Mouse (Mus musculus): ENCODE measurements at regions not wholly inside any gene's neighbourhood (a gene's known extent, or its start where the extent isn't known, plus 50 kb on each side); places are given as distances from the start of the nearest gene placed in this dataset.

DNA sequence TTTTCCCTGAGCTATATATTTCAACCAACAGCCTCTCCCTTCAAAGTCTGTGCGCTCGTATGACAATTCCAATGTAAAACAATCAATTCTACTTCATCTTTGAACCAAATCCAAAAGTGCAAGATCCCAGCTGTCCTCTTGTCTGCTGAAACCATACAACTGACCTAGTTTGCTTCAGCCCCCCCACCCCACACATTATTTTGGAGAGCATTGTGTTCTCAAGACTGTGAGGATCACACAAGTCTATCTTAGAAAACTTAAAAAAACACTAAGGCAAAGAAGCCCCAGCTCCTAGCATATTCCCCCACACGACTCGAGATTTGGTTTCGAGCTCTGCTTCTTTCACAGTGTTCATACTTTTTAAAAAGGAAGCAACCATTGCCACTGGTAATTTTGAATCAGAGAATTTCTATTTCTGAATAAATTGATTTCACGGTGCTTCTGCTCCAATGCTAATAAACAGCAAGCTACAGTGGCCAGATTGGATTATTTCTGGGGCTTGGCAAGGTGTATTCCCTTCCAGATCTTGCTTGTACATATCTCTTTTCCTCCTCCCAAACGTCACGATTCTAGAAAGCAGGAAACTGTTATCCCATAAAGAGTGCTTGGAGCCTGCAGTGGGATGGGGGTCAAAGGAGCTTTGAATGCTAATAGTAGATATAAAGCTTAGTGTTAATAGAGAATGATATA, 744.7 kb downstream of the Stpg2 start:
- no peaks in the 10 kb centered on the region for H3K27me3 ChIP-seq (ENCODE audit: control insufficient read depth, insufficient read depth, insufficient read length)
- H3ac ChIP-seq (ENCODE audit: control insufficient read depth, insufficient read length) = no peak overlapping the region
- H3K4me3 ChIP-seq = no peak overlapping the region
- no peaks in the 10 kb centered on the region for H3K36me3 ChIP-seq (ENCODE audit: control insufficient read depth, insufficient read depth)
- H3K4me2 ChIP-seq (ENCODE audit: low read depth) = no peak overlapping the region
- no peaks in the 10 kb centered on the region for H3K79me2 ChIP-seq (ENCODE audit: control insufficient read depth, insufficient read depth)
- TF ChIP-seq CEBPB (IDR thresholded peaks at IDR 0.05; ENCODE audit: insufficient read depth, poor library complexity, severe bottlenecking) (no peak), MAX (IDR thresholded peaks at IDR 0.05; ENCODE audit: low read depth) (no peak), TCF12 (IDR thresholded peaks at IDR 0.05; ENCODE audit: insufficient read depth, poor library complexity, severe bottlenecking) (no peak), TCF3 (IDR thresholded peaks at IDR 0.05; ENCODE audit: insufficient read length, low read depth) (no peak), MYOG (IDR thresholded peaks at IDR 0.05; ENCODE audit: control insufficient read depth in 1 of 3, insufficient read depth in 1 of 3, insufficient read length in 2 of 3, low read depth in 2 of 3) (no peak), POLR2AphosphoS2 (IDR thresholded peaks at IDR 0.05; ENCODE audit: insufficient read length, low read depth) (no peak), POLR2A (IDR thresholded peaks at IDR 0.05; ENCODE audit: insufficient read length, low read depth) (no peak), SRF (IDR thresholded peaks at IDR 0.05; ENCODE audit: control insufficient read depth, insufficient read length, low read depth) (no peak), E2F4 (IDR thresholded peaks at IDR 0.05; ENCODE audit: insufficient read depth) (no peak), MYOD1 (IDR thresholded peaks at IDR 0.05; ENCODE audit: control insufficient read depth in 1 of 3, insufficient read length in 2 of 3, low read depth in 2 of 3) (no peak), USF1 (IDR thresholded peaks at IDR 0.05; ENCODE audit: low read depth) (no peak), REST (IDR thresholded peaks at IDR 0.05; ENCODE audit: insufficient read depth, insufficient read length) (no peak)

DNA sequence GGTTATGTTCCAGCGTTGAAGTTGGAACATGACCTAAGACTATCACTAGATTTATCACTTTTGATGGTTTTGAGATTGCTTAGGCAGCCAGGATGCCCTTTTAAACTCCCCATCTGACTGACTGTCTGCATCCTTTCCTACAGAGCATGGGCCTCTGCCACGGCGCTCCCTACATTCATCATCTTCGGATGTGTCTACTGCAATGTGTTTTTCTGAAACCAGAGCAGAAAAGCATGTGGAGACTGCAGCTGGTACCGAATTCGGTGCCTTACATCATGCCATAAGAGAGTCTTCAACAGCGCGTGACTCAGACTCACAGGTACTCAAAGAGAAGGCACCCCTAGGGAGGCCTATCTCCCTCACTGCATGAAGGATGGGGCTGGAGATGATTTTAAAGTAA, 746.0 kb downstream of the Stpg2 start:
- H3K36me3 ChIP-seq (ENCODE audit: control insufficient read depth, insufficient read depth) = no peaks in the 10 kb centered on the region
- H3K4me2 ChIP-seq (ENCODE audit: low read depth) = no peak overlapping the region
- H3K27me3 ChIP-seq (ENCODE audit: control insufficient read depth, insufficient read depth, insufficient read length) = no peaks in the 10 kb centered on the region
- no peak for TF ChIP-seq SRF (IDR thresholded peaks at IDR 0.05; ENCODE audit: control insufficient read depth, insufficient read length, low read depth)
- no peak for TF ChIP-seq CEBPB (IDR thresholded peaks at IDR 0.05; ENCODE audit: insufficient read depth, poor library complexity, severe bottlenecking)
- no peak for TF ChIP-seq REST (IDR thresholded peaks at IDR 0.05; ENCODE audit: insufficient read depth, insufficient read length)
- TF ChIP-seq TCF3 (IDR thresholded peaks at IDR 0.05; ENCODE audit: insufficient read length, low read depth) = no peak
- no peak for TF ChIP-seq MAX (IDR thresholded peaks at IDR 0.05; ENCODE audit: low read depth)
- TF ChIP-seq MYOG (IDR thresholded peaks at IDR 0.05; ENCODE audit: control insufficient read depth in 1 of 3, insufficient read depth in 1 of 3, insufficient read length in 2 of 3, low read depth in 2 of 3) = no peak
- no peak for TF ChIP-seq POLR2AphosphoS2 (IDR thresholded peaks at IDR 0.05; ENCODE audit: insufficient read length, low read depth)
- no peak for TF ChIP-seq MYOD1 (IDR thresholded peaks at IDR 0.05; ENCODE audit: control insufficient read depth in 1 of 3, insufficient read length in 2 of 3, low read depth in 2 of 3)
- TF ChIP-seq E2F4 (IDR thresholded peaks at IDR 0.05; ENCODE audit: insufficient read depth) = no peak
- no peak for TF ChIP-seq TCF12 (IDR thresholded peaks at IDR 0.05; ENCODE audit: insufficient read depth, poor library complexity, severe bottlenecking)
- no peak for TF ChIP-seq POLR2A (IDR thresholded peaks at IDR 0.05; ENCODE audit: insufficient read length, low read depth)
- TF ChIP-seq USF1 (IDR thresholded peaks at IDR 0.05; ENCODE audit: low read depth) = no peak
- H3ac ChIP-seq (ENCODE audit: control insufficient read depth, insufficient read length) = no peak overlapping the region
- no peak overlapping the region for H3K4me3 ChIP-seq
- H3K79me2 ChIP-seq (ENCODE audit: control insufficient read depth, insufficient read depth) = no peaks in the 10 kb centered on the region

DNA sequence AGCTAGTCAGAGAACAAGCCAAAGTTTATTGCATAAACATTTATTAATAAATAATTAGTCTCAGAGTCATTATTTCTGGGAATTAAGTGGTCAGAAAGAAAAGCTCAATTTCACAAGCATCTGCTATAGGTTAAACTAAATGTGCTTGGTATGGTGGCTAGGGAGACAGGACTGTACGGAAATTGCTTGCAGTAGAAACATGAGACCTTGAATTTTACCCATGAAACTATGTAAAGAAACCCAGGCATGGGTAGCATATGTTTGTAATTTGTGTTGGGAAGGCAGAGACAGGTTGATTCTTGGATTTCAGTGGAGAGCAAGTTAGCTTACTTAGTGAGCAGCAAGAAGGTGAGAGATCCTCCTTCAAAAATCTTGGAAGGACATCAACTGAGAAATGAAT, 772.7 kb downstream of the Stpg2 start:
- TF ChIP-seq POLR2AphosphoS2 (IDR thresholded peaks at IDR 0.05; ENCODE audit: insufficient read length, low read depth) = no peak
- TF ChIP-seq MYOD1 (IDR thresholded peaks at IDR 0.05; ENCODE audit: control insufficient read depth in 1 of 3, insufficient read length in 2 of 3, low read depth in 2 of 3) = no peak
- no peak for TF ChIP-seq E2F4 (IDR thresholded peaks at IDR 0.05; ENCODE audit: insufficient read depth)
- no peak for TF ChIP-seq MYOG (IDR thresholded peaks at IDR 0.05; ENCODE audit: control insufficient read depth in 1 of 3, insufficient read depth in 1 of 3, insufficient read length in 2 of 3, low read depth in 2 of 3)
- H3K4me3 ChIP-seq = no peak overlapping the region
- H3K27me3 ChIP-seq (ENCODE audit: control insufficient read depth, insufficient read depth, insufficient read length) = no peaks in the 10 kb centered on the region
- H3K36me3 ChIP-seq (ENCODE audit: control insufficient read depth, insufficient read depth) = no peaks in the 10 kb centered on the region
- no peaks in the 10 kb centered on the region for H3K79me2 ChIP-seq (ENCODE audit: control insufficient read depth, insufficient read depth)
- H3K4me2 ChIP-seq (ENCODE audit: low read depth) = no peak overlapping the region
- H3ac ChIP-seq (ENCODE audit: control insufficient read depth, insufficient read length) = no peak overlapping the region

DNA sequence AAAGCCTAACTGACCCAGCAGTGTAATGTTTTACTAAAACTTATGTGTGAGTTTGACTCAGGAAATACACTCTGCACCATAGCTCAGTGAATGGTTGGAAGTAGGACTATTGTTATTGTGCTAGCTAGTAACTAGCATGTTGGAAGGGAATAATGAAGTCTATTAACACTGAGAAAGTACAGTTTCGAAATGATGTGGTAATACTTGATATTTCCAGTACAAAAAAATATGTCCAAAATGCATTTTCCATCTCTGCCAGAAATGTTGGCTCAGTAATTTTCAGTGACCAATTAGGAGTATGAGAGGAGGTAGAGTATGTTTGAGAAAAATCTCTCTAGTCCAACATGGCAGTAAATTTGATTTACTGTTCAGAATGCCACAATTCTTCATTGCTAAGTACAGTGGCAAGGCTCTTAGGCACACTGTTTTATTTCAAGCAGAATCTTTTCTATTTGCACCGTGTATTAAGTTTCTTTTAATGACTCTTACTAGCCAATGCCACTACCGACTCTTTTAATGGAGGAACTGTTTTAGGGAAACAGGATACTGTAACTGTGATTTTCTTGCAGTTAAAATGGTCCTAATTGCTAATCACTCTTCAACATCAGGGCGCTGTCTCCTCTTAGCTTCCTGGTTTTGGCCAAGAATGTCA, 780.5 kb downstream of the Stpg2 start:
- Histone ChIP-seq H3K4me2 (ENCODE audit: low read depth) (no peak overlapping the region), H3K4me3 (no peak overlapping the region), H3K36me3 (ENCODE audit: control insufficient read depth, insufficient read depth) (no peaks in the 10 kb centered on the region), H3K79me2 (ENCODE audit: control insufficient read depth, insufficient read depth) (no peaks in the 10 kb centered on the region), H3ac (ENCODE audit: control insufficient read depth, insufficient read length) (no peak overlapping the region), H3K27me3 (ENCODE audit: control insufficient read depth, insufficient read depth, insufficient read length) (no peaks in the 10 kb centered on the region)
- TF ChIP-seq MAX (IDR thresholded peaks at IDR 0.05; ENCODE audit: low read depth) = no peak

DNA sequence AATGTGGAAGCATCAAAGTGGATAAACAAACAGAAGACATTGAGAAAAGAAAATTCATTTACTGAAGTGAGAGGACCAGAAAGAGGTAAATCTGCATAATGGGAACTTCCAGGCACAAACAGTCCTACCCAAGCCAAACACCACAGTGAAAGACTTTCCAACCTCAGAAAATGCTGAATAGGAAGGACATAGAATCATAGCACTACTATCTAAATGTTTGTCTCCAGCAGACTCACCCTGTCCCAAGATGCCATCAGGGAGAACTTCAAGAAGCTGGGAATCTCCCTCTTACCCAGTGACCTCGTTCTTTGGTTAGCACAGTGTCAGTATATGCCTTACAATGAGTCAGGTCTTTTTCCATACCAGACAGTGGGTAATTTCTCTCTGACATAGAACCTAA, 783.4 kb downstream of the Stpg2 start:
- Histone ChIP-seq H3K36me3 (ENCODE audit: control insufficient read depth, insufficient read depth) (no peaks in the 10 kb centered on the region), H3K79me2 (ENCODE audit: control insufficient read depth, insufficient read depth) (no peaks in the 10 kb centered on the region), H3K4me2 (ENCODE audit: low read depth) (no peak overlapping the region), H3K4me3 (no peak overlapping the region), H3ac (ENCODE audit: control insufficient read depth, insufficient read length) (no peak overlapping the region), H3K27me3 (ENCODE audit: control insufficient read depth, insufficient read depth, insufficient read length) (no peaks in the 10 kb centered on the region)
- TF ChIP-seq SRF (IDR thresholded peaks at IDR 0.05; ENCODE audit: control insufficient read depth, insufficient read length, low read depth) = no peak
- TF ChIP-seq POLR2AphosphoS2 (IDR thresholded peaks at IDR 0.05; ENCODE audit: insufficient read length, low read depth) = no peak
- no peak for TF ChIP-seq USF1 (IDR thresholded peaks at IDR 0.05; ENCODE audit: low read depth)
- TF ChIP-seq TCF12 (IDR thresholded peaks at IDR 0.05; ENCODE audit: insufficient read depth, poor library complexity, severe bottlenecking) = no peak
- TF ChIP-seq MAX (IDR thresholded peaks at IDR 0.05; ENCODE audit: low read depth) = no peak
- TF ChIP-seq TCF3 (IDR thresholded peaks at IDR 0.05; ENCODE audit: insufficient read length, low read depth) = no peak
- TF ChIP-seq MYOD1 (IDR thresholded peaks at IDR 0.05; ENCODE audit: control insufficient read depth in 1 of 3, insufficient read length in 2 of 3, low read depth in 2 of 3) = no peak
- no peak for TF ChIP-seq E2F4 (IDR thresholded peaks at IDR 0.05; ENCODE audit: insufficient read depth)
- TF ChIP-seq POLR2A (IDR thresholded peaks at IDR 0.05; ENCODE audit: insufficient read length, low read depth) = no peak
- no peak for TF ChIP-seq CEBPB (IDR thresholded peaks at IDR 0.05; ENCODE audit: insufficient read depth, poor library complexity, severe bottlenecking)
- TF ChIP-seq REST (IDR thresholded peaks at IDR 0.05; ENCODE audit: insufficient read depth, insufficient read length) = no peak
- TF ChIP-seq MYOG (IDR thresholded peaks at IDR 0.05; ENCODE audit: control insufficient read depth in 1 of 3, insufficient read depth in 1 of 3, insufficient read length in 2 of 3, low read depth in 2 of 3) = no peak
